Mouse (Mus musculus): ENCODE measurements around the gene Slc2a9.
"Not testable (repeated sequence)": the region's sequence is repeated elsewhere in the genome, so short reads cannot be mapped to it uniquely, and the experiment has no call there.

The Slc2a9 gene

DNA sequence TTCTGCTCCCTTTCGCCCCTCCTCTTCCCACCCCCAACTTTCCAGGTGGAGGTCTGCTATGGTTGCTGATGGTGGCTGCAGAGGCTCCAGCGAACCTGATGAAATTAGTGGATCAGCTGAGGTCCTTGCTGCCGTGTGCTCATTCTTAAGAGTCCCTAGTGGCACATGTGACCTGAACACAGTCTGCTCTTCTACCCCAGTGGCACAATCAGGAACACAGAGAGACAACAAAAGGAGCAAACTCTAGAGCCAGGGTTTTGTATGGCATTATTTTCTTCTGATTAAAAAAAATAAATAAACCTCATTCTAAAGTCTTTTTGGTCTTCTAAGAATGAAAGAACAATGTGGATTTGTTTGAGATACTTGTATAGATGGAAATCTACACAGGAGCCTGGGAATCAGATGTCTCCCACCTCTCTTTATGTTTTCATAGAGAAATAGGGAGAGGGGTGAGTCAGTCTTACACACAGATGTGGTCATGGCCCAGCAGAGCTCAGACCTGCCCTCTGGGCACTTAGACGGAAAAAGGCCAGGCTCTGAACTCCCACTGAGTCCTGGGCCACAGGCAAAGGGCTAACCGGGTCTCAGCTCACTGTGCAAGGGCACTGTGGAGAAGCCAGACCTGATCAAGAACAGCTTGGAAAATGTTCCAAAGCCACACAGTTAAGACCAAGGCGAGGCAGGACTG lies 1.9 kb upstream of the Slc2a9 start:
- in situ Hi-C loops (cut with MboI; ENCODE audit: unreplicated experiment in 2 of 2), result no loop called here

DNA sequence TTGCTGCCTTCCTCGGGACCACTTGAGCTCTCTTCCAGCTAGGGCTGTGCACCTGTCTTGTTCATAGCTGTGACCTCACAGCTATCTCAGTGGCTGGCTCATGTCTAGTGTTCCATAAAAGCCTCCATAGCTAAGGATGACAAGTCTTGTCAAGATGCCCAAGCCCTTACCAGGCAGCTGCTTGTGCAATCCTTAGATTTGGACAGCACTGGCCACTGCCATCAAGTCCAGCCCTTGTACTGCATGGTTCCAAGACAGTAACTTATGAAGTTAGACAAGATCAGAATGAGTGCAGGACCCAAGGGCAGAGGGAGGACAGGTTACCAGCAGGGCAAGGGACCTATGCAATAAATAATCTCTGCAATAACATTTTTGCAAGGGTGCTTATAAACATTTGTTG lies 1.2 kb upstream of the Slc2a9 start:
- in situ Hi-C loops (cut with MboI; ENCODE audit: unreplicated experiment in 2 of 2), result no loop called here

DNA sequence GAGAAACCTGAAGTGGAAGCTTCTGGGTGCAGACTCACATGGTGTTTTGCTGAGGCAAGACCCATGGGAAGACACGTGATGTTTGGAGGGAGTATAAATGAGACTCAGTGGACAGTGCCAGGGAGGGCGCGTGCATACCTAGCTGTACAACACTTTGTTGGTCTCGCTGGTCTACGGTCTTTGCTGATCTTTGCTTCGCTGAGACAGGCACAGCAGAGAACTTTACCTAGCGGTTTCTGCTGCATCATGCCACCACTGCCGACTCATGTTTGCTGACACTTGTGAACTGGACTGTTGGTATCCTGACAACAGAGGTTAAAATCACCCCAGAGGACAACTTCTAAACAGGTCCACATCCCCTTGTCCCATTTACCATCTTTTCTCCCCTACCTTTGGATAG lies 2.9 kb downstream of the Slc2a9 start:
- in situ Hi-C loops (cut with MboI; ENCODE audit: unreplicated experiment in 2 of 2), result no loop called here

GRCm38 (mm10) chr5:38499316-38499811 lies 3.6 kb downstream of the Slc2a9 start:
- in situ Hi-C loops (cut with MboI; ENCODE audit: unreplicated experiment in 2 of 2), result no loop called here

DNA sequence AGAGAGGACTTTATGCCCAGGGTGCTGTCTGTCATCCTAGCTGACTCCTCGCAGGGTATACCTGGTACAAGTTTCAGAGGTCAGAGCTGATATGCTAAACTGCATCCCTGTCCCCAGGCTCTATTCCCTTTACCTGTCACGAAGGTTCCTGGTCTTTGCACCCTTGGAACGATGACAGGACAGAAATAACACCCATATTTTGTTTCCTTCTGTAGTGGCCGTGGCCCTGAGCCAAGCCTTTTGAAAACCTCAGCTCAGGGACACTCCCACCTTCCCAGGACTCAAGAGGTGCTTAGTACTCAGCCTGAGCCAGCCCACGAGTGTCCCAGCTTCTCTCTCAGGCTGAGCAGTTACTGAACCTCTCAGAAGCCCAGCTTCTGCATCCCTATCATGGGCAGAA lies 4.5 kb downstream of the Slc2a9 start:
- in situ Hi-C loops (cut with MboI; ENCODE audit: unreplicated experiment in 2 of 2), result no loop called here

DNA sequence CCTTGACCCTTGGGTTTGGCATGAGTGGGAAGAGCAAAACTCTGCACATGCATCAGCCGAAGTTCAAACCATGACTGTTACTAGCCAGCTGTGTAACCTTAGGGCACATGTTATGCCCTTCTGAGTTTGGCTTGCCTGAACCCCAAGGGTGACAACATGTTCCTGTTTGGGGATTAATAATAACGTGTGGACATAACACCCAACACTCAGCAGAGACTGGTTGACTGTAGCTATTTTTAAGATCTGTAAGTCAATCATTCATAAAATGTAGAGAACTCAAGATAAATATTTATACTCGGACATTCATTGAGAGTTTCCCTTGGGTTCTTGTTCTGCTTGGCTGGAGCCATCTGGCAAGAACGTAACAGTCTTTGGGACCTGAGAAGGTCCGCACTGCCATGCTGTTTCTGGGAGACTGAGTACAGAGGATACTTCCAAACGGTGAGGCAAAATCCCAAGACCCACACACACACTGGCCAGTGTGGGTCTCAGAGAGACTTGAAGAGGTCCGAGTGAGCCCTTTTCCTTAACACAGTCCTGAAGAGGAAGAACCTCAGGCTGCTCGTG lies 6.4 kb downstream of the Slc2a9 start:
- in situ Hi-C loops (cut with MboI; ENCODE audit: unreplicated experiment in 2 of 2), result no loop called here

DNA sequence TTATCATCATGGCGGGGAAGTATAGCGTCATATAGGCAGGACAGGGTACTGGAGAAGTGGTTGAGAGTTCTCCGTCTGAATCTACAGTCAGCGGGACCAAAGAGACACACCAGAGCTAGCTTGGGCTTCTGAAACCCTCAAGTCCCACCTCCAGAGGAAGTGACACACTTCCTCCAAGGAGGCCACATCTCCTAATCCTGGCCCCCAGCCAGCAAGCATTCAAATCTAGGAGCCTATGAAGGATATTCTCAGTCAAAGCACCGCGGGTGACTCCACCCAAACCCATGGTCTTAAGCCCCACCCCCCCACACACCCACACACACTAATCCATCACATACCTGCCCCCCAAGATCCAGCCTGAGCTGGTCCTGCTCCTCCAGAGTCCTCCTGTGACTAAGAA lies 9.1 kb downstream of the Slc2a9 start:
- in situ Hi-C loops (cut with MboI; ENCODE audit: unreplicated experiment in 2 of 2), result no loop called here

DNA sequence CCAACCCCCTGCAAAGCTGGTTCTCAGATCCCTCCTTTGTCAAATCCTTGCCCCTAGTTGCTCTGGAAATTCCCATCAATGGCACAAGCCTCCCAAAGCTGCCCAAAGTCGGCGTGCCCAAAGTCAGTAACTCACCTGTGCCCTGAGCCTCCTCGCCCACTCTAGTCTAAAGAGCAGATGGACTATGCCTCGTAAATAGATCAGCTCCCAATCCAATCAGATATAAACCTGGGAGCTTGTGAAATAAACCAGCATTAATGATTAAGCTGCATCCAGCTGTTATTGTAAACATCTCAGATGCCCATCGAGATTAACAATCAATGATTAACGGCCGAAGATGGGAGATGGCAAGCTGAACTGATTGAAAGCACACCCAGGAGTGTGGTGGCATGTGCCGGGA lies 11.2 kb downstream of the Slc2a9 start:
- in situ Hi-C loops (cut with MboI; ENCODE audit: unreplicated experiment in 2 of 2), result no loop called here

DNA sequence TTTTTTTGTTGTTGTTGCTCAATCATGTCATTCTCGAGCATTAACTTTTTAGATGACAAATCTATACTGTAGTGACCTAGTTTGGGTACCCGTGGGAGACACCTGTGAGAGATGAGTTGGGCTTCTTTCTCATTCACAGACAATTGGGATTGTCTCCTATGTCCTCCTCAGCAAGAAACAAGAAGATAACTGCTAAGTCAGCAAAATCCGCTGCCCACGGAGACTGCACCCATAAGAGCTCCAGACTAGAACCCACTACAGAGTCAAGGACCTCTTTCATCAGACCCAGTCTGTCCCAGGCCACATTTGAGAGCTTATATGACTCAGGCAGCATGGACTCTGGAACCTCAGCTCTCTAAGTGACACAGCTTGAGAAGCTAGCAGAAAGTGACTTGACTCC lies 13.2 kb downstream of the Slc2a9 start:
- in situ Hi-C loops (cut with MboI; ENCODE audit: unreplicated experiment in 2 of 2), result no loop called here

- in situ Hi-C loops (cut with MboI; ENCODE audit: unreplicated experiment in 2 of 2), result no loop called here
Measured at GRCm38 (mm10) chr5:38488673-38489615, 14.0 kb downstream of the Slc2a9 start.

GRCm38 (mm10) chr5:38488026-38488425 lies 14.9 kb downstream of the Slc2a9 start:
- in situ Hi-C loops (cut with MboI; ENCODE audit: unreplicated experiment in 2 of 2), result no loop called here

DNA sequence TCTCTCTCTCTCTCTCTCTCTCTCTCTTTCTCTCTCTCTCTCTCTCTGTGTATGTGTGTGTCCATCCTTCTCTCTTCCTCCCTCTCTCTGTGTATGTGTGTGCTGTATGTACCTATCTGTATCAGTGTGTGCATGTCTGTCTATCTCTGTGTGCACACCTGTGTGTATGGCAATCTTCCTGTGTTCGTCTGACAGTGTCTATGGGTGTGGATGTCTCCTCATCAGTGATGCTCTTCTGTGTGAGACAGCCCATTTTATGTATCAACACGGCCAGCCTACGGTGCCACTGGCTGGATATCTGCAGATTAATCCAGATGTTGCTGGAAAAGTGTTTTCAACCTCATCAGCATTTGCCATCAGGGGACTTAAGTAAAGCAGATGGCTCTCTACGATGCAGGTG lies 15.7 kb downstream of the Slc2a9 start:
- in situ Hi-C loops (cut with MboI; ENCODE audit: unreplicated experiment in 2 of 2), result no loop called here

DNA sequence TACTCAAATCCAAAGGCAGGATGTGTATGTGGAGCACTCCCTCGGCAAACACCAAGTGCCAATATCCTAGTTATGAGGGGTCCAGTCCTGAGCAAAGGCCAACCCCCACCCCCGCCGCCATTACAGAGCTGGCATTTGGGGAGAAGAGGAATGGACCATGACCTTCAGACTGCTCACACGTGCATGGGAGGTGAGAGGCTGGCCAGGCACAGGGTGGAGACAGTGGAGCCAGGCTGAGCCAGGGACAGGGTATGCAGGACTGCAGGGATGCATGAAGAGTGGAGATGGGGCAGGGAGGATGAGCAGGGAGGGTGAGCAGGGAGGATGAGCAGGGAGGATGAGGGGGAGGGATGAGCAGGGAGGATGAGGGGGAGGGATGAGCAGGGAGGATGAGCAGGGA lies 17.0 kb downstream of the Slc2a9 start:
- in situ Hi-C loops (cut with MboI; ENCODE audit: unreplicated experiment in 2 of 2), result no loop called here

DNA sequence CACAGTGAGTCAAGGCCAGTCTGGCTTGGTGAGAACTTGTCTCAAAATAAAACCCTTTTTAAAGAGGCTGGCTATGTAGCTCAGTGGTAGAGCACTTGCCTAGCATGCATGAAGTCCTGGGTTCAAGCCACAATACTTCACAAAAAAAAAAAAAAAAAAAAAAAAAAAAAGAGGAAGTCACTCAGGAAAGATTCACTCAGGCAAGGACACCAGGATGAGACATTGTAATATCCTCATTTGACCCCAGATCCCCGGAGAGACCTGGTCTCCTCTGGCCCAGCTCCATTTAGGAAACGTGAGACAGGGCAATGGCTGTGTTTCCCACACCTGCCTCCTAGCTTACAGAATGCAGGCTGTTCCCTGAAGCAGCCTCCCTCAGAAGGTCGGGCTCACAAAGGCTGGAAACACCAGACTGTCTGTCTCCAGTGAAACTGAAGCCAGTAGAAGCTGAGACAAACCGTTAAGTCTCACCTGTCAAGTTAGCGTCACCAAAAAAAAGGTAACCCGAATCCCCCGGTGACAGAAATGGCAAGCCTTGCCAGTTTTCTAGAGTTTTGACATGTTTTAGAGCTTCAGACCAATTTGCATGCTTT lies 19.3 kb downstream of the Slc2a9 start:
- in situ Hi-C loops (cut with MboI; ENCODE audit: unreplicated experiment in 2 of 2), result no loop called here

- in situ Hi-C loops (cut with MboI; ENCODE audit: unreplicated experiment in 2 of 2), result no loop called here
Measured at GRCm38 (mm10) chr5:38480822-38481707, 21.9 kb downstream of the Slc2a9 start.

GRCm38 (mm10) chr5:38479908-38480725 lies 22.8 kb downstream of the Slc2a9 start:
- in situ Hi-C loops (cut with MboI; ENCODE audit: unreplicated experiment in 2 of 2), result no loop called here

- in situ Hi-C loops (cut with MboI; ENCODE audit: unreplicated experiment in 2 of 2), result not testable (repeated sequence)
Measured at GRCm38 (mm10) chr5:38479545-38479907, 23.4 kb downstream of the Slc2a9 start.

- in situ Hi-C loops (cut with MboI; ENCODE audit: unreplicated experiment in 2 of 2), result no loop called here
Measured at GRCm38 (mm10) chr5:38479027-38479426, 23.9 kb downstream of the Slc2a9 start.

DNA sequence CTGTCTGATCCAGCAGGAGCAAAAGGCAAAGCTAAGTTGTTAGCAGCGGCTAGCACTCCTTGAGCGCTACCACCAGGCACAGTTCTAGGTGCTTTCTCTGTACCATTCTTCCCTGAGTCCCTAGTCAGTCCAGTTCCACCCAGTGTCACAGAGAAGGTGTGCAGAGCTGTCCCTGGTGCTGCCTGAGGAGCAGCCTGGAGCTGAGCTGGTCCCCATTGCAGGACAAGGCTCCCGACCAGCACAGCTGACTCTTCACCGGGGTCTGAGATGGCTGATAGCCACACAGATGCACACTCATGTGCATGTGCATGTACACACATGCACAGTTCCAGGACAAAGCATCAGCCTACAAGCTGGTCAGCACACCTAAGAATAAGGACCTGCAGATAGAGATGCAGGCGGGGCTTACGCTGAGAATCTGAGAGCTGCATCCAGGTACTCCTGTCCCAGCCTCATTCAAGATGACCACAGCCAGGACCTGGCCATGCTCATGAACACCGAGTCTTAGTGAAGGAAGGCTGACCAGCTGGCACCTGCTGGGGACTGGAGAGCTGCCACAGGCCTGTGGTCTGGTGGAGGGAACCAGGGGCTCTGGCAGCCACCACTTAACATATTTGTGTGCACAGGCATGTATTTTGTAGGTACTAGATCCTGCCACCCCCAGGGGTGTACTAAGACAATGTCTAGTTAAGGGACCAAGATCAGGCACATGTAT lies 25.1 kb downstream of the Slc2a9 start:
- in situ Hi-C loops (cut with MboI; ENCODE audit: unreplicated experiment in 2 of 2), result no loop called here
